ENCODE assay signal across 21 mouse cellular contexts in the genomic region with DNA sequence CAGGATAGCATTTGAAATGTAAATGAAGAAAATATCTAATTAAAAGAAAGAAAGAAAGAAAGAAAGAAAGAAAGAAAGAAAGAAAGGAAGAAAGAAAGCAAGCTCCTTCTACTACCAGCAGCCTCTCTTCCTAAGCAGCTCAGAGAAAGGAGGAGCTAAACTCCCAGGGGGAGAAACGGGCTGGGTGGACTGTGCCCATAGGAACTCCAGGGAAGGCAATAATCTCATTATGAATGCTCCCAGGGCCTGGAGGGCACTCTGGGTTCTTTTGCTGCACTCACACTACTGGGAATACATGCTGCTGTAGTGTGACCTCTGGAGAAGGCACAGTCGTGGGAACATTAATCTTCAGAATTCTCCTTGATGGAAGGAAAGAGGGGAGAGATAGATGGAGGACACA.
"Had no signal": no experiment of that assay in that cellular context is flagged by ENCODE, and none has a peak within 500 bp of the region (broad histone marks: within the 10 kb centered on the region; RNA-seq: fewer than 3 reads in every experiment).

No protein-coding gene starts in this region.

- H3K27ac ChIP-seq: liver, embryonic 13.5 days; macrophage; midbrain, embryonic 12.5 days; midbrain, embryonic 15.5 days; neural tube, embryonic 13.5 days; stomach, postnatal 0 days had no signal

- H3K27me3 ChIP-seq: liver, embryonic 13.5 days; midbrain, embryonic 12.5 days; midbrain, embryonic 15.5 days; neural tube, embryonic 13.5 days had no signal

- H3K9ac ChIP-seq: liver, embryonic 13.5 days; lung, embryonic 14.5 days; midbrain, embryonic 12.5 days; midbrain, embryonic 15.5 days; neural tube, embryonic 13.5 days had no signal

- H3K4me2 ChIP-seq: liver, embryonic 13.5 days; lung, embryonic 14.5 days; midbrain, embryonic 12.5 days; midbrain, embryonic 15.5 days; neural tube, embryonic 13.5 days had no signal

- H3K4me3 ChIP-seq: liver, embryonic 13.5 days; midbrain, embryonic 12.5 days; midbrain, embryonic 15.5 days; myocyte; neural tube, embryonic 13.5 days had no signal

- H3K36me3 ChIP-seq: liver, embryonic 13.5 days; midbrain, embryonic 12.5 days; midbrain, embryonic 15.5 days; neural tube, embryonic 13.5 days had no signal

- DNase-seq: kidney, adult 11 months; kidney, adult 8-10 months; kidney, postnatal 14 days; kidney, postnatal 4 days; left cerebral cortex, postnatal 4 days; liver, embryonic 13.5 days; lung, embryonic 14.5 days; right cerebral cortex, adult 18-20 months; right cerebral cortex, postnatal 14 days; right cerebral cortex, postnatal 4 days; thymus, adult 2 months; thymus, postnatal 14 days; thymus, postnatal 4 days had no signal

- ATAC-seq: inflammation-experienced regulatory T-cells, adult 6 months; lung, postnatal 0 days; midbrain, embryonic 15.5 days had no signal

- H3K9me3 ChIP-seq: liver, embryonic 13.5 days; midbrain, embryonic 12.5 days; midbrain, embryonic 15.5 days; neural tube, embryonic 13.5 days had no signal
